Mouse (Mus musculus): ENCODE data around the gene Barx1. TPM values are rescaled to one million over a fixed set of nuclear protein-coding genes. Genes with fewer than 3 reads are reported as not detected.
A peak's percentile ranks its signal among the peaks of the same experiment; 100 is the strongest.

Barx1 gene
- total and polyA plus RNA-seq, 3 experiments: not detected

DNA sequence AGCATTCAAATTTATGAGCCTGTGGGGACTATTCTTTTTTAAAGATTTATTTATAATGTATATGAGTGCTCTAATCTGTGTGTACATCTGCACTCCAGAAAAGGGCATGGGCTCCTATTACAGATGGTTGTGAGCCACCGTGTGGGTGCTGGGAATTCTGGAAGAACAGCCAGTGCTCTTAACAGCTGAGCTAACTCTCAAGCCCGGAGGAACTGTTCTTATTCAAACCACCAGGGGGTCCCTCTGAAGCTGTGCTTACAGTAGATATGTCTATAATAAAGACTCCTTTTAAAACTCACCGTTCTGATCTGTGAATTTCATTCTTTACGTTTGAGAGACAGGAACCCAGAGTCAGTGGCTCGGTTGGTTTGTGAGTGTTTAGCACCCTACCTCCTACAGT, 31.1 kb upstream of the Barx1 start:
- H3K4me1 ChIP-seq (ENCODE audit: insufficient read depth, low read depth, low read length): no peaks in the 10 kb centered on the region

DNA sequence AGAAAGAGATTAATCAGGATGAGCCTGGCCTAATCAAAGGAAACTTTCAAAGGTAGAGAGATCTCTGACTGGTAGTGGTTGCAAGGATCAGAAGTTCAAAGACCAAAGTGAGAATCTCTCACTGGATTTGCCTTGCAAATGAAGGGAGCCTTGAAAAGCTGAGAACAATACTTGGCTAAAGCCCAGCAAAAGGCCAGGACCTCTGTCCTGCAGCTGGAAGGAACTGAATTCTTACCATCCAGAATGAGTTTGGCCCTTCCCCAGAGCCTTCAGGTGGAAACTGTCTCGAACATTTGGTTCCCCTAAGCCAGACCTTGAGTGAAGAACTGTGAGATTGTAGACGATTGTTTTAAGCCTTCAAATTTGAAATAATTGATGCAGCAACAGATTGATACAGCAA, 25.1 kb upstream of the Barx1 start:
- Histone ChIP-seq H3K9me3 (replicated peaks) (no peaks in the 10 kb centered on the region), H3K36me3 (replicated peaks) (no peaks in the 10 kb centered on the region), H3K4me1 (ENCODE audit: insufficient read depth, low read depth, low read length) (no peaks in the 10 kb centered on the region), H3K4me3 (ENCODE audit: low read depth, low read length) (no peak overlapping the region), H3K27me3 (ENCODE audit: insufficient read depth, low read length) (peaks cover 3% of the 10 kb centered on the region; the same call in 1 of the 2 replicates)
- no peak for ATAC-seq (ENCODE audit: extremely low read depth, insufficient number of reproducible peaks, low FRiP score, poor library complexity, severe bottlenecking)
- no peak for DNase-seq (ENCODE audit: low spot score)
- TF ChIP-seq GATA2 (IDR thresholded peaks at IDR 0.05; ENCODE audit: borderline replicate concordance, low read depth, low read length) (no peak), TAL1 (conservative IDR thresholded peaks at IDR 0.05; ENCODE audit: low read depth, low read length) (no peak), GATA1 (IDR thresholded peaks at IDR 0.05; ENCODE audit: borderline replicate concordance, low read length) (no peak)

More for the DNA sequence above, 31.1 kb upstream of the Barx1 start:
- DNase-seq (ENCODE audit: low spot score): no peak
- Histone ChIP-seq H3K4me3 (ENCODE audit: low read depth, low read length) (no peak overlapping the region), H3K36me3 (replicated peaks) (no peaks in the 10 kb centered on the region), H3K27me3 (ENCODE audit: insufficient read depth, low read length) (peaks cover 3% of the 10 kb centered on the region; the same call in 1 of the 2 replicates), H3K9me3 (replicated peaks) (no peaks in the 10 kb centered on the region)
- TF ChIP-seq CTCF (IDR thresholded peaks at IDR 0.05; ENCODE audit: low read depth, low read length): no peak
- no peak for TF ChIP-seq GATA2 (IDR thresholded peaks at IDR 0.05; ENCODE audit: borderline replicate concordance, low read depth, low read length)
- TF ChIP-seq TAL1 (conservative IDR thresholded peaks at IDR 0.05; ENCODE audit: low read depth, low read length): no peak
- no peak for TF ChIP-seq GATA1 (IDR thresholded peaks at IDR 0.05; ENCODE audit: borderline replicate concordance, low read length)
- no peak for TF ChIP-seq POLR2AphosphoS5 (IDR thresholded peaks at IDR 0.05; ENCODE audit: insufficient replicate concordance, low read depth, low read length)
- no peak for ATAC-seq (ENCODE audit: extremely low read depth, insufficient number of reproducible peaks, low FRiP score, poor library complexity, severe bottlenecking)

DNA sequence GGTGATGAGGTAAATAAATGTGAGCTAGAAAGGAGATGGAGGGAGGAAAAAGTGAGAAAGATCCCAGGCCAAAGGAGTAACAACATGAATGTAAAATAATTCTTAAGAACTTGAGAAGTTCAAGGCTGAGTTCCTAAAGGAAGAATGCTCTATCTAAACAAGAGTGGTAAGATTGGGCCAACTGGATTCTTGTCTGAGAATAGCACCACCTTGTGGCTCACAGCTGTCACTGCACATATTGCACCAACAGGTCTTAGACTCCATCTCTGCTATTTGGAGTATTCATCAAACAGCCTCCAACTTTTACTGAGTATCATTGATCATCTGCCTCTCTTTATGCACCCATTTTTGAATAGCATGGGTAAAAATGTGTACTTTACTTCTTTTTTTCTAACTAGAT, 23.2 kb upstream of the Barx1 start:
- no peaks in the 10 kb centered on the region for H3K9me3 ChIP-seq (replicated peaks)
- no peaks in the 10 kb centered on the region for H3K36me3 ChIP-seq (replicated peaks)
- TF ChIP-seq CTCF (IDR thresholded peaks at IDR 0.05; ENCODE audit: low read depth, low read length) (peak; percentile 89), POLR2AphosphoS5 (IDR thresholded peaks at IDR 0.05; ENCODE audit: insufficient replicate concordance, low read depth, low read length) (no peak)
- H3K4me3 ChIP-seq (ENCODE audit: low read depth, low read length): no peak overlapping the region
- DNase-seq (ENCODE audit: low spot score) (peak; percentile 19), ATAC-seq (ENCODE audit: extremely low read depth, insufficient number of reproducible peaks, low FRiP score, poor library complexity, severe bottlenecking) (no peak)
- H3K27me3 ChIP-seq (ENCODE audit: insufficient read depth, low read length): peaks cover 6% of the 10 kb centered on the region; the same call in 1 of the 2 replicates
- no peaks in the 10 kb centered on the region for H3K4me1 ChIP-seq (ENCODE audit: insufficient read depth, low read depth, low read length)

DNA sequence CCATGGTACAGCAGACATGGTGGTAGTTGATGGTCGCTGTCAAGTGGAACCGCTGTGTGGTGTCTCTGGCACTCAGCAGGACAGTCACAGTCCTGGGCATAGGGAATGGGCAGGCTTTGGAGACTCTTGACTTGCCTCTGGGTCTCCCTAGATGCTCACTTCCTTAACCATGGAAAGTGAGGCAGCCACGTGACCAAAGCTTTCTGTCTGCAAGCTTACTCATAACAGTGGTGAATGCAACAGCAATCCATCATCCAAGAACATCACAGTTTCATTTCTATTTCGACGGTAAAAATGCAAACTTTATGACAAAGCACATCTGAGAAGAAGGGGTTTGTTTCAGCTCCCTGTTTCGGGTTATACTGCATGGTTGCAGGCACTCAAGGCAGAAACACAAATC, 19.7 kb upstream of the Barx1 start:
- DNase-seq (ENCODE audit: low spot score): no peak
- Histone ChIP-seq H3K4me1 (ENCODE audit: insufficient read depth, low read depth, low read length) (no peaks in the 10 kb centered on the region), H3K36me3 (replicated peaks) (no peaks in the 10 kb centered on the region), H3K9me3 (replicated peaks) (no peaks in the 10 kb centered on the region), H3K4me3 (ENCODE audit: low read depth, low read length) (no peak overlapping the region), H3K27me3 (ENCODE audit: insufficient read depth, low read length) (0 out of 2 replicates have a peak, but pooled peaks cover 3% of the 10 kb centered on the region)
- no peak for TF ChIP-seq CTCF (IDR thresholded peaks at IDR 0.05; ENCODE audit: low read depth, low read length)
- TF ChIP-seq POLR2AphosphoS5 (IDR thresholded peaks at IDR 0.05; ENCODE audit: insufficient replicate concordance, low read depth, low read length): no peak
- no peak for ATAC-seq (ENCODE audit: extremely low read depth, insufficient number of reproducible peaks, low FRiP score, poor library complexity, severe bottlenecking)

DNA sequence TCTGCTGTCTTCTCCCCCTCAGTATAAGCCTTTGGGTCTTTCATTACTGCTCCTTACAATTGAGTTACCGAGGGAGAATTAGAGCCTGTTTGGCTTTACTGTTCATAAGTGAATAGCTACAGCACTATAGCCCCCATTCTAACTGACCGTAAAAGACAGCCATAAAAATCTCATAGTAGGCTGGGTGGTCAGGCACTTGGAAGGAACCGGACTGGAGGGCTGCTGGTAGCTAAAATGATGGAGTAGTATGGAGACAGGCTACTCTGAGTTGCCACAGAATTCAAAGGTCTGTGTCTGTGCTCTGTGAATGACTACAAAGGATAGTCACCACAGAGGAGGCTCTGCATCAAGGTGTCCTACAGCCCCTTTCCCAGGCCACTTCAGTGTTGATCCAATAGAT, 18.8 kb upstream of the Barx1 start:
- H3K4me3 ChIP-seq (ENCODE audit: low read depth, low read length): no peak overlapping the region
- TF ChIP-seq GATA2 (IDR thresholded peaks at IDR 0.05; ENCODE audit: borderline replicate concordance, low read depth, low read length) (no peak), CTCF (IDR thresholded peaks at IDR 0.05; ENCODE audit: low read depth, low read length) (no peak), GATA1 (IDR thresholded peaks at IDR 0.05; ENCODE audit: borderline replicate concordance, low read length) (no peak), POLR2AphosphoS5 (IDR thresholded peaks at IDR 0.05; ENCODE audit: insufficient replicate concordance, low read depth, low read length) (no peak), TAL1 (conservative IDR thresholded peaks at IDR 0.05; ENCODE audit: low read depth, low read length) (no peak)
- ATAC-seq (ENCODE audit: extremely low read depth, insufficient number of reproducible peaks, low FRiP score, poor library complexity, severe bottlenecking): no peak
- H3K4me1 ChIP-seq (ENCODE audit: insufficient read depth, low read depth, low read length): no peaks in the 10 kb centered on the region
- no peak for DNase-seq (ENCODE audit: low spot score)
- H3K36me3 ChIP-seq (replicated peaks): no peaks in the 10 kb centered on the region
- no peaks in the 10 kb centered on the region for H3K9me3 ChIP-seq (replicated peaks)
- H3K27me3 ChIP-seq (ENCODE audit: insufficient read depth, low read length): 0 out of 2 replicates have a peak, but pooled peaks cover 3% of the 10 kb centered on the region

DNA sequence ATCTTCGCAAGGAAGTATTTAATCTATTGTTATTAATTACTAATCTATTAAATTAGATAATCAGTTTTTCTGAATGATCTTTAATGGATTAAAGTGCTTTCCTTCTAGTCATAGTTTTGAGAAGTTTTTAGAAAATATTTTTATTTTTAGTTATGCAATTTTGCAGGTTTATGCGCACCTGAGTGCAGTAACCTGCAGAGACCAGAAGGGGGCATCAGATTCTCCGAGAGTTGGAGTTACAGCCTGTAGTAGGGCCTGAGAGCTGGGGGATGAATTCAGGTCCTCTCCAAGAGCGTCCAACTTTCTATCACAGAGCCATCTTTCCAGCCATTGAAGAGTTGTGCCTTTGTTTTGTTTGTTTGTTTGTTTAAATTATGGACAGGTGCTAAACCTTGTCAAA, 16.1 kb upstream of the Barx1 start:
- ATAC-seq (ENCODE audit: extremely low read depth, insufficient number of reproducible peaks, low FRiP score, poor library complexity, severe bottlenecking): no peak
- no peak overlapping the region for H3K4me3 ChIP-seq (ENCODE audit: low read depth, low read length)
- no peaks in the 10 kb centered on the region for H3K36me3 ChIP-seq (replicated peaks)
- 0 out of 2 replicates have a peak, but pooled peaks cover 3% of the 10 kb centered on the region for H3K27me3 ChIP-seq (ENCODE audit: insufficient read depth, low read length)
- no peaks in the 10 kb centered on the region for H3K4me1 ChIP-seq (ENCODE audit: insufficient read depth, low read depth, low read length)
- no peaks in the 10 kb centered on the region for H3K9me3 ChIP-seq (replicated peaks)
- DNase-seq (ENCODE audit: low spot score): no peak
- TF ChIP-seq CTCF (IDR thresholded peaks at IDR 0.05; ENCODE audit: low read depth, low read length): no peak
- TF ChIP-seq TAL1 (conservative IDR thresholded peaks at IDR 0.05; ENCODE audit: low read depth, low read length): no peak
- no peak for TF ChIP-seq POLR2AphosphoS5 (IDR thresholded peaks at IDR 0.05; ENCODE audit: insufficient replicate concordance, low read depth, low read length)

DNA sequence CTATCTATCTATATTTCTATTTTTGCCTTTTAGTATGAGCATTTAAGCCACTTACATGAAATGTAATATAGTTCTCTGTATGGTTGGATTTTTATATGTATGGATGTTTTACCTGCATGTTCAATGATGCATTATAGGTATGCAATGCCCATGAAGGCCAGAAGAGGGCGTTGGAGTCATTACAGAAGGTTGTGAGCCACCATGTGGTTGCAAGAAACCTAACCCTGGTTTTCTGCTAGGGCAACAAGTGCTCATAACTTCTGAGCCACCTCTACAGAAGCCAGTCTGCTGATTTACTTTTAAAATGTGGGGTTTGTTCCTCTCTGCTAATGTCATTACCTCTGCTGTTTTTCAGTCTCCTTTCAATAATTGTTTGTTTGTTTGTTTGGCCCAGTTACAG, 12.2 kb upstream of the Barx1 start:
- ATAC-seq (ENCODE audit: extremely low read depth, insufficient number of reproducible peaks, low FRiP score, poor library complexity, severe bottlenecking): no peak
- Histone ChIP-seq H3K4me3 (ENCODE audit: low read depth, low read length) (no peak overlapping the region), H3K4me1 (ENCODE audit: insufficient read depth, low read depth, low read length) (peaks cover 2% of the 10 kb centered on the region; the same call in 1 of the 2 replicates), H3K27me3 (ENCODE audit: insufficient read depth, low read length) (peaks cover 6% of the 10 kb centered on the region), H3K9me3 (replicated peaks) (no peaks in the 10 kb centered on the region), H3K36me3 (replicated peaks) (no peaks in the 10 kb centered on the region)
- no peak for DNase-seq (ENCODE audit: low spot score)
- TF ChIP-seq CTCF (IDR thresholded peaks at IDR 0.05; ENCODE audit: low read depth, low read length): peak; percentile 18; the same call in 1 of the 2 replicates
- no peak for TF ChIP-seq GATA2 (IDR thresholded peaks at IDR 0.05; ENCODE audit: borderline replicate concordance, low read depth, low read length)
